Mouse (Mus musculus) frontal cortex, adult (tissue): ENCODE measurements at regions not wholly inside any gene's neighbourhood (a gene's known extent, or its start where the extent isn't known, plus 50 kb on each side); places are given as distances from the start of the nearest gene placed in this dataset.

Source experiments
- ATAC-seq: cut with Nextera tagmentation; 2 replicates; pipeline ENCODE4 v1.9.2; 2017; ENCODE audit warnings: mild to moderate bottlenecking, moderate library complexity, mixed read lengths; ENCODE audit not compliant: low TSS enrichment

DNA sequence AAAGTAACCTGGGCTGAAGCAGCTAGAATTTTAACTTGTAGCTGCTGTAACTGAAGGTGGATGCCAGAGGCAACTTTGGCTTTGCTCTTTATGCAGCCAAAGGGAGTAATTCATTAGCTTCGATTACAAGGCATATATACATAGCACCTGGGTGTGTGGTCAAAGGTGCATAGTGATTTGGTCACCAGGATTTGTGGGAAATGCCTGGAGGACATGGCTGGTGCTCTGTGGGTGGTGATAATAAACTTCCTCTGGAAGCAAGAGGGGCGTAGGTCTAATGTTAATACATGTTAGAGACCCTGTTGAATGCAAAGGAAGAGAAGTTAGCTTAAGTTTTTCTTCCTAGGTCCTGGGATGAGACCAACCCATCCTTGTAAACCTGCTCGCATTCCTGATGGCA is 139.3 kb upstream of the Osr1 start:
- ATAC-seq: no peak

DNA sequence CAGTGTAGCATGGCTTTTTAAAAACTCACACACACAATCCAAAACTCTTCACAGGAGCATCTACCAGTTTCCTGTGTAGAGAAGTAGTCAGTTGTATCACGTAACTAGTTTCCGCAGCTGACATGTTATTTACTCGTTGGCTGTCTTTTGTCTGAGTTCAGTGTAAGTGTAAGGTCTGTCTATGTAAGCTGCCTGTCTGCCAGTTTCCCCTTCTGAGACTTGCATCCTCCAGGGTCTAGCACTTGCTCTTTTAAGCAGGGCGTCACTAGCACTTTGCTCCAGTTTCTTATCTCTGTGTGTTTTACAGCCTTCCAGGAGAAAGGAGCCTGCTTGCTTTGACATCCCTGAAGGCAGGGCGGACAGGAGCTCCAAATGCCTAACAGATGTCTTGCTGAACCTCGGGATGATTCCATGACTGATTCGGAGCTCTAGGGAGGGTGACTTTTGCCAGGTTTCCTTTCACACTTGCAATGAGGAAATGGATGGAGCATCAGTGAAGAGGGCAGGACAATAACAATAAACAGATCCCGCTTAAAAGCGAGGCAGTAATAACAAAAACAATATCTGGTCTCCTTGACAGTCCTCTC is 131.2 kb upstream of the Osr1 start:
- 0 out of 2 replicates have a peak, but pooled peaks have one; percentile 27 for ATAC-seq

DNA sequence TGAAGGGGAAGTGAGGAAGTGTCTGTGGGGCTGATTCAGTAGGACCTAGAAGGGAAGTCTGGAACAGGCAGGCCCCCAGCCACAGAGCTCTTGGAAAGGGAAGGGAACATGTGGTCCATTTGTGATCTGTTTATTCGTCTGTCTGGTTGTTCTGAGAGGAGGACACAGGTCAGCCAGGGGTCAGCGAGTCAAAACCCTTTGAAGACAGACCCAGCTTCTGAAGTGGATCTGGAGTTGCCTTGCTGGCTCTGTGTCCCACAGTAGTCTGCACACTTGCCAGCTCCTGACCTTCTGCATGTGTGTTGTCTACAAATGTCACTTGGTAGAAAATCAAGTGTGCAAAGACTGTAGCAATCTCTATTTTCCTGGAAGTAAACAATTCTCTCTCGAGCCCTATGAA is 119.3 kb upstream of the Osr1 start:
- no peak for ATAC-seq

DNA sequence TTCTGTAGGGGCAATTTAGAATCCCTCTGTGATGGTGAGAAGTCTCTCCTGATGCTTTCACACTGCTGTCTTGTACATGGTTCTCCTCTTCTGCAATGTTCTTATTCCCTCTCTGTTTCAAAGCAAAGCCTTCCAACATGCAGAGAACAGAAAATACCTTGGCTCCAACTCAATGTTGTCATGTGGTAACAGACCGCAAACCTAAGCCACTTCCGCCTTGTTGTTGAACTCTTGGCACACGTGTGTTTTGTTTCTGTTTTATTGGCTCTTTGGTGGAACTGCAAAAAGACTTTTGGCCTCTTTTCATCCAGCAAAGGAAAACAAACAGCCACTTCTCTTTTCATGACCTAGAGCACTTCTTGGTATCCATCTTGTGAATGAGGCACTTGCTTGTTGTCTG is 109.7 kb upstream of the Osr1 start:
- no peak for ATAC-seq

DNA sequence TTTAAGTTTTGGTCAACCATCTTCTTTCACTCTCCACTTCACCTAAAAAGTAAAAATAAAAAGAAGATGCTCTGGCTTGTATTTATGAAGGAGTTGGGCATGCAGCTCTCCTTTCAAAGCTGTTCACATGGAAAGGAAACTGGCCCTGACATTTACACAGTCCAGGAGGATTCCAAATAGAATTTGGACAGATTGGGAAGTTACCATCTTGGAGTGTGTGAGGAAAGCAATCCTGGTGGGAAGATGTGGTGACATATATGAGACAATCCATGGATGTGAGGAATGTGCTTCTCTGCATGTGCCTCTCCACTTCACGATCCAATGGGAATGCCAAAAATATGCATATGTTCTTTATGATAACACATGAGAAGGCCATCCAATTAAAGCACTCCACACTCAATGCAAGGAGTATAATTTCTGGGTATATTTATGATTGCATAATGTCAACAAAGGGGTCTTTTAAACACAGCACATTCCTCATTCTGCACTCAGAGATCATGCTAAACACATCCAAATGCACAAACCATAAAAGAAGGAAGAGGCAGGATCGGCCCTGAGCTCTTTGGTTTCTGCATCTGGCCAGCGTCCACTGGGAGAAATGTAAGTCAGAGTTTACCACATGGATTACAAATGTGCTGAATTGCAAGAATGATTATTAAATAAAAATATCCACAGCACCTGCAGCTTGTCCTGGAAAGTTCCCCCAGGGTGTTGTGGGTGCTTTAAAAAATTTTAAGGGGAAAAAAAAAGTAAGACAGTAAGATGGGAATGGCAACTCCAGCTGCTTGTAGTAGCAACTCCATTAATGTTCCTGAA is 100.1 kb upstream of the Osr1 start:
- no peak for ATAC-seq

DNA sequence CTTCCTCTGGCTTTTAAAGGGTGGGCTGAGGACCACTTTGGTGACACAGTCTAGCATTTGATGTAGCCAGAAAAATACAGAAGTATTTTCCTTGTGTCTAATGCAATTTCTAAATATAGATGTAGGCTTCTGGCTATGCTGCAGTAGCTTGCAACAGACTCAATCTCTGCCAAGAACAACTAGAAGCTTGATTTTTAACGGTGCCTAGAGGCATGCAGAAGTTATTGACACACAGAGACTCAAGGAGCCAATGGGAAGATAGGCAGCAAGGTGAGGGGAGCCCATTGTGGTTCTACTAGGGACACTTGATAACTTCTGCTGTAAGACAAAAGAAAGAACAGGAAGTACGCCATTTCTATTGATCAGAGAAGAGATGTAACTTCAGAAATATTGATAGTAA is 94.1 kb upstream of the Osr1 start:
- no peak; the same call in 1 of the 2 replicates for ATAC-seq

DNA sequence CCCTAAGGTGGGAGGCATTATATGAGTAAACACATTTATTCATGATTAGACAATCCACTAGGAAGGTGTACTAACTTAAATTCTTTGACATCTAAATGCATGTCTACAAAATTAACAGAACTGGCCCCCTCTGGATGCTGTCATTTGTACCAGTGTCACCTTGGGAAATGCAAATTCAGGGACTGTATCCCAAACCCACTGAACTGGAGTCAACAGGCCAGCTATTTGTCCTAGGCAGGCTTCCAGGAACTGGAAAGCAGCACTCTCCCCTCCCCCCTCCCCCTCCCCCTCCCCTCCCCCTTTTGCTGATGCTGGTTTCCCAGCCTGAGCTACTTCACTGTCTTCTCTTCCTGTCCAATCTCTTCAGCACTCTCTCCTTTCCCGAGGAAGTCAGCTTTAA is 91.7 kb upstream of the Osr1 start:
- ATAC-seq: no peak

DNA sequence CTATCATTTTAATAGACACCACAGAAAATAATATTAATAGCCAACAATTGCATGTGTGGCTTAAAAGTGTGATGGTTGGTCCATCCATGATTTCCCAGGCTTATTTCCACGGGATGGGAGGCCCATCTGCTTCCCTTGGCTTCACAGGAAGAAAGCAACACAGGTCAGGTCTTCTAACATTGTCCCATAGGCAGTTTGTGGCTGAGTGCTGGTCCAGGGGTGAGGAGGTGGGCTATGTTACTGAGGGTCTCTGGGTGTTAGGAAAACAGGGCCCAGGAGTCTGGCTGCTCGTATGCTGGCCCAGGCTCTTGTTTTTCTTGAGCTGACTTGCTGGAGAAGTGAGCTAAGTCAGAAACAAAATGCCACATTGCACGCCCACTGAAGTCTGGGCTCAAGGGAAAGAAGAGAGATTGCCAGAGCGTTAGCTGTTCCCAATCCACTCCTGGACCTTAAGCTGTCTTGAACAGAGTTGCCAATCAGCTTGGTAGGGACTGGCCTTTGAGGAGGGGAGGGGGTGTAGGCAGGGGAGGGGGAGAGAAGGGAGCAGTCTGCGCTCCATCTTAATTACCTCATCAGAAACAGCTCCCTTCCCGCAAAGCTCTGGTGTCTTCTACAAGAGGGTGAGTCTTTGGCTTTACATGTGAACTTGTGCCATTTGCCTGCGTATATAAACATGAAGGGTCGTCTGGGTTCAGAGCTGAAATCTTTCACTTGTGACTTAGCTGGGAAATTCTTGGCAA is 82.1 kb upstream of the Osr1 start:
- ATAC-seq: peak; percentile 85

DNA sequence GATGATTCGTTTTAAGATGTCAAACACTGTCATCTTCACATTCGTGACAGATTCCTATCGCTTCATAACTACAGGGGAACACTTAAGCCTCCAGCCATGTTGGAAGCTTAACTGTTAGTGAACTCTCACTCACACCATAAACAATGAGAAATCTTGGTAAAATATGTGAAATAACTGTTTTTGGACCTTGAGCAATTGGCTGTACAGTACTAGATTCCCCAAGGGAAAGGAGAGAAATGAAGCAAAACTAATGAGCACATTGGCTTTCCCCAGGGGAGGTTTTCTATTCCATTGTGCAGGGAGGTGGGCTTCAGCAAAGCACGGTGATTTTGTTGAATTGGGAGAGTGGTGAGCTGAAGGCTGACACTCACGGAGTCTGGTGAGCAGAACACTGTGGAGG is 56.0 kb upstream of the Osr1 start:
- ATAC-seq: no peak

DNA sequence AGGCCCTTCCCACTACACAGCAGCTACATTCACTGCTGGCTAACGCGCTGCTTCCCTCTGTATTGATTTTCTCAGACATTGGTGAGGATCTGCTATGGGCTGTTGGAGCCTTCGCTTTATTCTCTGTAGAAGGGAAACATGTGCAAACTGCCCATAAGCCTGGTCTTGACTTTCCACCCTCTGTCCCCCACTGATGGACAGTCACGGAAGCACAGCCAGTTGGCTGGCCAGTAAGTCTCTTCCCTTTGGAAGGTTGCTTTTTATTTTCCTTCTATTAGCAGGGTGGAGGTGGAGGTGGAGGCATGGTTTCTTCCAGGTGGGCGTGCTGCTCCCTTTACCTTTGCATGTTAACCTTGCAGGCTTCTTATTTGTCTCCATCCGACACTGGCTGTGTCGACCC is 51.1 kb upstream of the Osr1 start:
- ATAC-seq: no peak

DNA sequence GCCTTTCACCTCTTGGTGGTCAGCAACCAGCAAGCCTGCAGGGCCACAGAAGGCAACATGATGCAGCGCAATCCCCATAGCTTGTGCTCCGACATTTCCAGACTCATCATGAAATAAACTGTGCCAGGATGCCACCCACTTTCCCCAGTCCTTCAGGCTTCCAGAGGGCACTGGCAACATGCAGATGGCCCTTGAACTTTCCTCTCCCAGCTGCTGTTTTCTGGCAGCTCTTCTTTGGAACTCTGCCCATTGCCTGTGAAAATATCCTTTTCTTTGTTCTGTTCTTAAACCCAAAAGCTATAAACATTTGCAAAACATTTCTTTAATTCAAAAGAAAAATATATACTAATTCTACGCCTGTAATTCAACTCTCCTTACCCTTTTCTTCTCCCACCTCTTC is 50.6 kb upstream of the Osr1 start:
- ATAC-seq: no peak
